Mouse (Mus musculus) kidney, embryonic 14.5 days (tissue): ENCODE measurements at regions not wholly inside any gene's neighbourhood (a gene's known extent, or its start where the extent isn't known, plus 50 kb on each side); places are given as distances from the start of the nearest gene placed in this dataset.

ENCODE experiments used
- ATAC-seq: fragments of 200-750 bp; cut with Nextera tagmentation; 2 replicates; pipeline ENCODE4 v1.8.0; 2017; ENCODE audit warnings: moderate number of reproducible peaks, mild to moderate bottlenecking, moderate TSS enrichment, moderate library complexity; ENCODE audit not compliant: low FRiP score, low TSS enrichment
- H3K27ac ChIP-seq: fragments of 300-500 bp; sonication (generic); 2 replicates; pipeline ENCODE4 v1.5.1; 2014; ENCODE audit warnings: low read depth, mild to moderate bottlenecking, low read length, moderate library complexity, mixed read lengths
- H3K27me3 ChIP-seq: fragments of 300-500 bp; sonication (generic); 2 replicates; pipeline ENCODE4 v1.6.1; 2014; ENCODE audit warnings: mild to moderate bottlenecking, low read length; ENCODE audit not compliant: control insufficient read depth, insufficient read depth
- H3K36me3 ChIP-seq: fragments of 300-500 bp; sonication (generic); 2 replicates; pipeline ENCODE4 v1.6.1; 2014; ENCODE audit warnings: low read length, mixed read lengths; ENCODE audit not compliant: control insufficient read depth, insufficient read depth
- H3K4me1 ChIP-seq: fragments of 300-500 bp; sonication (generic); 2 replicates; pipeline ENCODE4 v1.6.1; 2014; ENCODE audit warnings: low read length, mixed read lengths; ENCODE audit not compliant: control insufficient read depth, insufficient read depth
- H3K4me2 ChIP-seq: fragments of 300-500 bp; sonication (generic); replicated peaks from 2 replicates; pipeline ENCODE4 v1.6.1; 2014; ENCODE audit warnings: low read depth, mild to moderate bottlenecking, low read length
- H3K4me3 ChIP-seq: fragments of 300-500 bp; sonication (generic); 2 replicates; pipeline ENCODE4 v1.5.1; 2014; ENCODE audit warnings: mild to moderate bottlenecking, low read length
- H3K9ac ChIP-seq: fragments of 300-500 bp; sonication (generic); 2 replicates; pipeline ENCODE4 v1.6.1; 2014; ENCODE audit warnings: low read depth, mild to moderate bottlenecking, low read length, moderate library complexity
- H3K9me3 ChIP-seq: fragments of 300-500 bp; sonication (generic); 2 replicates; pipeline ENCODE4 v1.6.1; 2016; ENCODE audit warnings: low read length; ENCODE audit not compliant: control insufficient read depth
- WGBS: fragments of 180-500 bp; shearing (Covaris S2); extraction: QIAGEN DNeasy Blood & Tissue Kit; methylation state at CpG from one replicate; pipeline ENCODE4 v1.1.7; 2014; 5-methylcytosine and 5-hydroxymethylcytosine counted together

DNA sequence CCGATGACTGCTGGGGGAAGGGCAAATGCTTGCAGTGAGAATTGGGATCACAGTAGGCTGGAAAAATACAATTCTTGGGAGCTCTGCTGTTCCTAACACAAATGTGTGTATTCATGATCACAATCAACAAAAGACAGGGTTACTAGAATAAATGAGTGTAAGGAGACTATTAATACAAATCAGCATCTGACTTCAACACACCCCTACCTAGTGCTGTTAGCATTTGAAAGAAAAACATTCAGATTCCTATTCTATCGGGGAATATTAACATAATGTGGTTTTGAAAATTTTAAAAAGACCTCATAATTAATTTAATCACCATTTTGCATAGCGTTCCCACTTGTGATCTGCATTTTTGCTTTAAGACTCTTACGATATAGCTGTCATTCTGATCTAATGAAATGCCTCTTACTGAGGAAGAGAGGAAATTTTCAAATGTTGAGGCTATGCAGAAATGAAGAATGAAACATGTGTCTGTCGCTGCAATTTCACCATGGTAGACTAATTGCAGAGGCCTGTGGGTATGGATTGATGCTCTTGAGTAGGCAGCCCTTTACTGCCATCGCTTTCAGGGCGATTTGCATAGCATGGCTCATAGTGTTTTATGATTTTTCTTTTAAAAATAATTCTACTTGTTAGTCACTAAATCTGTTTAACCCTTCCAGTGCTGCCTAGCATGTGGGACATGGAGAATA lies 410.8 kb downstream of the Hsfy2 start:
- Histone ChIP-seq H3K27me3 (no peaks in the 10 kb centered on the region), H3K4me3 (no peak overlapping the region), H3K9ac (no peak overlapping the region), H3K36me3 (no peaks in the 10 kb centered on the region), H3K4me2 (no peak overlapping the region), H3K27ac (no peak overlapping the region), H3K9me3 (no peaks in the 10 kb centered on the region), H3K4me1 (no peaks in the 10 kb centered on the region)
- WGBS, result 88% methylated on average over 7 of the region's 7 CpGs
- no peak for ATAC-seq

DNA sequence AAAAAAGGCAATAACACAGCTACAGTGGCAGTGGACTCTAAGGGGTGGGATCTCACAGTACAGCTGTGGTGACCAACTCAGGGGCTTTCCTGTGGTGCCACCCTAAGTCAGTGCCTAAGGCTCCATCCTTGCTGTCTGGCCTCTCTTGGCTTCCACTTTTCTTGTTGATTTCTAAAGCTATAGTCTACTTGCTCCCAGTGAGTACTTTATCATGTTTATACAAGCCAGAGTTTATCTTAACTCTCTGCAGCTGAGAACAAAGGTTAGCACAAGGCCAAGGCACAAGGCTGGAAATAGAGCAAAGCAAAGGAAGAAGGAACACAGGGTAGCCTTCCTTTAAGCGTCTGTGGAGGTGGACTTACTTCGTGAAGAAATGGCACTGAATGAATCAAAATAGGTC lies 417.5 kb downstream of the Hsfy2 start:
- Histone ChIP-seq H3K4me2 (no peak overlapping the region), H3K27me3 (no peaks in the 10 kb centered on the region), H3K4me1 (no peaks in the 10 kb centered on the region), H3K9me3 (no peaks in the 10 kb centered on the region), H3K36me3 (no peaks in the 10 kb centered on the region), H3K4me3 (no peak overlapping the region), H3K9ac (no peak overlapping the region), H3K27ac (no peak overlapping the region)
- WGBS, result 73% methylated on average over 2 of the region's 2 CpGs
- ATAC-seq, result no peak

DNA sequence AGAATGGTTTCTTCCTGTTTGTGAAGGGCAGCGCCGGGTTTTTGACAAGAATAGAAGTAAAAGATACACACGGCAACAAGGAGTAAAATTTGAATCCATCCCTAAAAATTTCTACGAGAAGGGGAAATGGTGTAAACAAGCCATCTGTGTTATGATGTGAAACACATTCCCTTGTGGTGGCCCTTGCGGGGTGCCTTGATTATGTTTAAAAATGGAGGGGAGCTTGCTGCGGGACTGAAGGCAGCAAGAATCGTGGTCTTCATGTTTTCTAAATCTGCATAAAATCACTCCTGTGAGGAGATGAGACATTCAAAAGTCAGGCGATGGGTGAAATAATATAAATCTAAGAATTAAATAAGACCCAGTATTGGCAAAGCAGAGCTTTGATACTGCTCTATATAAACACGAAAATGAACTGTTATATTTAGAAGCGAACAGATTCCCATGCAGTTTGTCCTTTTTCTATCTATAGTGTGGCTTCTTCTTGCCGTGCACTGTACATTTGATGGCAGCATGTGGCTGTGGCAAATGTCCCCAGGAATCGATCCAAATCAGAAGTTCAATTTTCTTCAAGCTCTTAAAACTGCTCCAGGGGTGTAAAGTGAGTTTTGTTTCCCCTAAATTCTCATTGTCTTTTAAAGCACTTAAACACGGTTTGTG lies 426.4 kb downstream of the Hsfy2 start:
- Histone ChIP-seq H3K9ac (no peak overlapping the region), H3K27me3 (no peaks in the 10 kb centered on the region), H3K27ac (no peak overlapping the region), H3K4me3 (no peak overlapping the region), H3K4me2 (no peak overlapping the region), H3K36me3 (no peaks in the 10 kb centered on the region), H3K4me1 (no peaks in the 10 kb centered on the region), H3K9me3 (no peaks in the 10 kb centered on the region)
- no peak for ATAC-seq
- 88% methylated on average over 13 of the region's 13 CpGs for WGBS

DNA sequence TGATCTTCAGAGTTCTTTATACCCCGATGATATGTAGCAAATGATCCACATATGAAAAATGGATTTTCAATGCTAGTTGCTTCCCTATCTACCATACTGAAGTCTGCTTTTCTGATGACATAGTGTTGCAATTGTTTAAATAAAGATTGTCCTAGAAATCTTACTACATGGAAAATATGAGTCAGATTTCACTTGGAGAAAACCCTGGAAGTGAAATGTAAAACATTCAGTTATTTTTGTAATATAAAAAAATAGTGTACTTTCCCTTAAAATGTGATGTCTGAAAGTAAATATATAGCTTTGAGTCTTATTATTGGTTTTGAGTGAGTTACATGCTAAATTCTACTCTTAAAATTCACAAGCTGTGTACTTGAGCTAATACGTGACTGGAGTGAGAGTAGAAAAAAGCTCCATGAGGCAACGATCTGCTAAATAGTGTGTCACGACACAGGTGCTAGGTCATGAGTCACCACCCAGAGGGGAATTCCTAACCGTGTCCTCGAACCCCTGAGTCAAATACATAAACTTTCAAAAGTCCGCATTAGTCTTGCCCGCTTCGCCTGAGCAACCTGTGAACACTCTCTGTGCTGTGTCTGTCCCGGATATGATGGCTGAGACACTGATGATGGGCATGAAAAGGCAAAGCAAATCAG lies 430.5 kb downstream of the Hsfy2 start:
- no peaks in the 10 kb centered on the region for H3K36me3 ChIP-seq
- H3K27me3 ChIP-seq, result no peaks in the 10 kb centered on the region
- no peak overlapping the region for H3K27ac ChIP-seq
- no peak overlapping the region for H3K9ac ChIP-seq
- WGBS, result 79% methylated on average over 10 of the region's 10 CpGs
- no peaks in the 10 kb centered on the region for H3K4me1 ChIP-seq
- no peak overlapping the region for H3K4me3 ChIP-seq
- no peaks in the 10 kb centered on the region for H3K9me3 ChIP-seq
- no peak overlapping the region for H3K4me2 ChIP-seq
- ATAC-seq, result no peak

DNA sequence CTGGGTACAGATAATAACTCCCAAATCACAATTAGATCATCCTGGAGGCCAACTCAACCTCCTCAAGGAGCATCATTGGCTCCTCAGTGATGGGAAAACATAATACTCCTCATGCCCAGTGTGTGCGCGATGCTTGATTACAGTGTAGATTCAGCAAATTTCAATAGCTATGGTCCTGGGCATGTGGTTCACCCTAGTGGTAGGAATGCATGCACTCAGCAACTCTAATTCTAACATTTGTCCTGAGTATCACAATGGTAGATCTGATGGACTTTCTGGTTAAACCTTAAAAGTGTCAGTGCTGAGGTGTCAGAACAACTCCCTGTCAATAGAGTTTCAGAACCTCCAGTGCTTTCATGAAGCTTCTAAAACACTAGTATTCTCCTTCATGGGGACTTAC lies 442.0 kb downstream of the Hsfy2 start:
- H3K4me3 ChIP-seq, result no peak overlapping the region
- H3K36me3 ChIP-seq, result no peaks in the 10 kb centered on the region
- WGBS, result 97% methylated on average over 2 of the region's 2 CpGs

DNA sequence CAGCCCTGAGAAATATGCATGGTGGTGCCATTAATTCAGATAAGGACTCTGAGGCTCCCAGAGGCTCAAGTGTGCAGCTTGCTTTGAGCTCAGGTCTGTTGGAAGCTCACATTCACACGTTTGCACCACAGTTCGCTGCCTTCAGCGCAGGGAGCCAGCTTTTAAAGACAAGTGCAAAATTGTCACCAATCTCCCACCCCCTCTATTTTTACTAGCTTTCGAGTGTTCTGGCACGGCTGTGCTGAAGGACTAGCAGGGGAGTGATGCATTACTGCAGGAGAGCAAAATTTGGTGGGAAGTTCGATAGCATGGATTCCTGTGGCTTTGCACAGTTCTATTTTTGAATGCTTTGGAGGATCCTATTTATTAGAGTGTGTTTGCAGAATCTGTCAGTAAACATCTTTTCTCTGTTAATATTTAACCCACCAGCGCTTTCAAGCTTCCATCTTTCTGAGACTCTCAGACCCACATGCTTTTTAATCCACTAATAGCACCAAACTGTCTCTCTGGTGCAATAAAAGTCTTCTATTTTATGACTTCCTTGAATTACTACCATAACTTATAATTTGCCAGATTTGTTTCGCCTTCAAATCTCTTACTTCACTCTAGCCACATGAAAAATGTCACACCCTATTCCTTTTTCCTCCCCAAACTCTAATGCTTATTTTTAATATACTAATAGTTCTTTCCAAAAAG lies 453.6 kb downstream of the Hsfy2 start:
- Histone ChIP-seq H3K4me3 (no peak overlapping the region), H3K9ac (no peak overlapping the region), H3K4me1 (no peaks in the 10 kb centered on the region), H3K27ac (no peak overlapping the region), H3K9me3 (no peaks in the 10 kb centered on the region), H3K27me3 (no peaks in the 10 kb centered on the region), H3K4me2 (no peak overlapping the region), H3K36me3 (no peaks in the 10 kb centered on the region)
- no peak for ATAC-seq
- 34% methylated on average over 8 of the region's 8 CpGs for WGBS

More for the DNA sequence above, 442.0 kb downstream of the Hsfy2 start:
- Histone ChIP-seq H3K27me3 (no peaks in the 10 kb centered on the region), H3K27ac (no peak overlapping the region), H3K9me3 (no peaks in the 10 kb centered on the region), H3K9ac (no peak overlapping the region), H3K4me1 (no peaks in the 10 kb centered on the region), H3K4me2 (no peak overlapping the region)
- ATAC-seq, result no peak

DNA sequence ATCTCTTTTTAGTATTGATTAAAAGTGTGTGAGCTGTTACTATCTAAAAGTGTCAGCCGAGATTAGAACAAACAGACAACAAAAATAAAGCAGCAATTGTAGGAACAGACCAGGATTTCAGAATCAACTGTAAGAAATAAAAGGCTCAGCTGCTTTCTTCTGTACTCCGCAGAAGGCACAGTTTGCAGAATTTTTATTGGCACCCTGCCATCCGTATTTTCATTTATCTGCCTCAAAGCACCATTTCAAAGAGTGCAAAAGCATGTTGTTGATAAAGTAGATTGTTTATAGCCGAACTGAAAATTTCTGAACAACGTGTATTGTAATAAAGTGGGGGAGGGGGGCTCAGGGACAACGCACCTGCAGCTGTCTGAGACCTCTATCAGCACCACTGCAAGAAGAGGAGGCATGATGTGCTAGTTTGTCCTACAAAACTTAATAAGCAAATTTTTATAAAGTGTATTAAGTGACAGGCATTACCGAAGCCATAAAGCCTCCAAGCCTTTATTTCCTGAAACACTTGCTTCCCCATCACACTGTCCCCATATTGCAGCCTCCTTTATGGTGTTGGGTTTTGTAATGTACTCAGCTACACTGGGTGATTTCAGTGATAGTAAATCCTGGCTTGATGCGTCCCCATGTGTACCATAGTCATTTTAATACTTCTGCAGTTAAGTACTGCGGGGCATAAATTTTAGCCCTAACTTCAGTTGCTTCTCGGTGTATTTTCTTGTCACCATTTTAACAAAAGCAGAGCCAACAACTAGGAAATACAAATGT lies 457.8 kb downstream of the Hsfy2 start:
- Histone ChIP-seq H3K4me3 (no peak overlapping the region), H3K27ac (no peak overlapping the region), H3K36me3 (no peaks in the 10 kb centered on the region), H3K4me2 (no peak overlapping the region), H3K4me1 (no peaks in the 10 kb centered on the region), H3K9me3 (no peaks in the 10 kb centered on the region), H3K27me3 (no peaks in the 10 kb centered on the region), H3K9ac (no peak overlapping the region)
- ATAC-seq, result no peak
- WGBS, result 65% methylated on average over 10 of the region's 10 CpGs

DNA sequence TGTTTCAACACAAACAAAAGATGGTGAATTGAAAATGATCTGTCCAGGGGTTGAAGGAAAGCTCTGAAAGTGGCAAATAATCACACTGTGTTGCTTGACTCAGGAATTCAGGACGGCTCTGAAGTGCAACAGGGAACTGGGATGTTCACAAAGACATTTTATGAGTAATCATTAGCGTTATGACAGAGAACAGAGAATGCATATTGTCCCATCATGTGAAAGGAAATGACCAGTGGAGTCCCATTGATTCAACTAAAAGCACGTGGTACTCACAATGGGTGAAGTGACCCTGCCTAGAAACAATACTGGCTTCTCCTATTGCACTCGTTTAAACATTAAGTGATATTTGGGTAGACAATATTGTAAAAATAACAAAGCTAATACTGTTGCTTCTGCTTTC lies 466.1 kb downstream of the Hsfy2 start:
- no peak overlapping the region for H3K4me2 ChIP-seq
- H3K9ac ChIP-seq, result no peak overlapping the region
- no peaks in the 10 kb centered on the region for H3K36me3 ChIP-seq
- no peaks in the 10 kb centered on the region for H3K9me3 ChIP-seq
- no peak overlapping the region for H3K27ac ChIP-seq
- no peak for ATAC-seq
- no peak overlapping the region for H3K4me3 ChIP-seq
- no peaks in the 10 kb centered on the region for H3K27me3 ChIP-seq
- WGBS, result 62% methylated on average over 4 of the region's 4 CpGs
- H3K4me1 ChIP-seq, result no peaks in the 10 kb centered on the region
